Mouse (Mus musculus): Measurements from ENCODE around the gene Vmp1. TPM values are rescaled to one million over a fixed set of nuclear protein-coding genes. Genes with fewer than 3 reads are reported as not detected.

Vmp1 gene
- polyA plus RNA-seq, 1 experiment, result 55.3 TPM

DNA sequence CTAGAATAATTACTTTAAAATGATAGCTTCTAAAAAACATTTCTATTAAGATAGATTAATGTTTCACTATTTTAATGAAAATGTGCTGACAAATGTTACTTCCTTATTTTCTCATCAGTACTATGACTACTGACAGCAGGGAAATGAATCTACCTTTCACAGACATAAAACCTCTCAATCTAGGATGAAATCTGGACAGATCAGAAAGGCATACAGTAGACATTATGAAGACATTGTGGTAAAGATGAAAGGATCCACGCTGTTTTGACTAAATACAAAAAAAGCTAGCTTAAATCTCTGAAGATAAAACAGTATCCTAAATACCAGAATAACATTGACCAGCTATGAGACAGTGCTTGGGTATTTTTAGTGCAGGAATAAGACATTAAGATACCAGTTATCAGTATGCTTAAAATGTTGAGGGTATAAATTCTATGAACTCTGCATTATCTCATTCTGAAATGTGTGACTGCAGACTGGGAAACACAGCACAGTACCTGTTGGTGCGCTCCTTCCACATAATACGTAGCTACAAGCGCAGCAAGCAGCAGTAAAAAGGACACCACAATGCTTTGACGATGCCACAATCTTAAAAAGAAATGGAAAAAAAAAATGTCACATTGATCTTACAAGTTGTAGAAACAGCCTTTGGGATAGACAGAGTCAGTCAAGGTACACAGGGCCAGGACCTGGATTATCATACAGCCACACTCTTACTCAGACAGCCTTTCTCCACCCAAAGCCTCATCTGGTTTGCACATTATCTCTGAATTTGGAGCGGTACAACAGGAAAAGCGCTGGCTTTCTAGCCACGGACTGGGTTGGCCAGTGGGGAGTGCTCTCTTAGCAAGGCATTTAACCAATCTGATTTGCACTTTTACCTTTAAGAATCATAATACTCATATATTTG is 20.4 kb downstream of the Vmp1 start:
- H3K36me3 ChIP-seq (ENCODE audit: control insufficient read depth, insufficient read depth, low read length), result peaks cover 8% of the 10 kb centered on the region
- no peaks in the 10 kb centered on the region; the same call in 1 of the 2 replicates for H3K4me1 ChIP-seq (ENCODE audit: control insufficient read depth, insufficient read depth, low read length)
- H3K27me3 ChIP-seq (replicated peaks; ENCODE audit: control insufficient read depth, insufficient read depth, low read length), result no peaks in the 10 kb centered on the region
- no peak for DNase-seq
- WGBS, result 92% methylated on average over 8 of the region's 8 CpGs
- no peak overlapping the region for H3K27ac ChIP-seq (ENCODE audit: insufficient read depth, low read depth, low read length)
- H3K4me3 ChIP-seq (ENCODE audit: insufficient read depth, low read depth, low read length), result no peak overlapping the region
- TF ChIP-seq CTCF (conservative IDR thresholded peaks at IDR 0.05; ENCODE audit: insufficient read depth, insufficient read length, low read depth, low read length), result no peak
- no peak for TF ChIP-seq POLR2A (IDR thresholded peaks at IDR 0.05; ENCODE audit: low read depth, low read length)

- H3K27me3 ChIP-seq (replicated peaks; ENCODE audit: control insufficient read depth, insufficient read depth, low read length), result no peaks in the 10 kb centered on the region
- DNase-seq, result no peak
- TF ChIP-seq POLR2A (IDR thresholded peaks at IDR 0.05; ENCODE audit: low read depth, low read length), result no peak
- no peak for TF ChIP-seq CTCF (conservative IDR thresholded peaks at IDR 0.05; ENCODE audit: insufficient read depth, insufficient read length, low read depth, low read length)
- no peak overlapping the region for H3K4me3 ChIP-seq (ENCODE audit: insufficient read depth, low read depth, low read length)
- H3K27ac ChIP-seq (ENCODE audit: insufficient read depth, low read depth, low read length), result no peak overlapping the region
- H3K36me3 ChIP-seq (ENCODE audit: control insufficient read depth, insufficient read depth, low read length), result peaks cover 5% of the 10 kb centered on the region
- H3K4me1 ChIP-seq (ENCODE audit: control insufficient read depth, insufficient read depth, low read length), result no peaks in the 10 kb centered on the region; the same call in 1 of the 2 replicates
These were observed 25.8 kb downstream of the Vmp1 start for GRCm38 (mm10) chr11:86657863-86658262.

GRCm38 (mm10) chr11:86656849-86657567 is 26.6 kb downstream of the Vmp1 start:
- no peak overlapping the region for H3K27ac ChIP-seq (ENCODE audit: insufficient read depth, low read depth, low read length)
- no peak overlapping the region for H3K4me3 ChIP-seq (ENCODE audit: insufficient read depth, low read depth, low read length)
- TF ChIP-seq POLR2A (IDR thresholded peaks at IDR 0.05; ENCODE audit: low read depth, low read length) (no peak), CTCF (conservative IDR thresholded peaks at IDR 0.05; ENCODE audit: insufficient read depth, insufficient read length, low read depth, low read length) (no peak)
- DNase-seq, result no peak
- H3K27me3 ChIP-seq (replicated peaks; ENCODE audit: control insufficient read depth, insufficient read depth, low read length), result no peaks in the 10 kb centered on the region
- no peaks in the 10 kb centered on the region; the same call in 1 of the 2 replicates for H3K4me1 ChIP-seq (ENCODE audit: control insufficient read depth, insufficient read depth, low read length)
- 78% methylated on average over 4 of the region's 4 CpGs for WGBS
- peaks cover 5% of the 10 kb centered on the region for H3K36me3 ChIP-seq (ENCODE audit: control insufficient read depth, insufficient read depth, low read length)

DNA sequence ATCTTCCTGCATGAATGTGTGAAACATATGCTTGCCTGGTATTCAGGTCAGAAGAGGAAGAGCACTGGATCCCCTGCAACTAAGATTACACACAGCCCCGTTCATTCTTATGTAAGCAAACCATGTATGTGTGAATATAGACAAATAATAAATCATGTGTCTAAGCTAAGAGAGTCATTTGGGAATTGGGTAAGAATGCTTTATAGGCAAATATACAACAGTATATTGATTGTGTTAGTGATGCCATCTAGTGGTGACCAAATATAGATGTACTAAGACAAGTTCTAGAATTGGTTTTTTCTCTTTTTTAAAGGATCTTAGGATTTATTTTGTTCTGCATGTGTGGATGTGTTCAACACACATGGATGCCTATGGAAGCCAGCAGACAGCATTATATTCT is 28.0 kb downstream of the Vmp1 start:
- Histone ChIP-seq H3K36me3 (ENCODE audit: control insufficient read depth, insufficient read depth, low read length) (peaks cover 2% of the 10 kb centered on the region), H3K27me3 (replicated peaks; ENCODE audit: control insufficient read depth, insufficient read depth, low read length) (no peaks in the 10 kb centered on the region), H3K4me1 (ENCODE audit: control insufficient read depth, insufficient read depth, low read length) (no peaks in the 10 kb centered on the region; the same call in 1 of the 2 replicates), H3K27ac (ENCODE audit: insufficient read depth, low read depth, low read length) (no peak overlapping the region), H3K4me3 (ENCODE audit: insufficient read depth, low read depth, low read length) (no peak overlapping the region)
- peak; percentile 17 for DNase-seq
- TF ChIP-seq CTCF (conservative IDR thresholded peaks at IDR 0.05; ENCODE audit: insufficient read depth, insufficient read length, low read depth, low read length) (no peak), POLR2A (IDR thresholded peaks at IDR 0.05; ENCODE audit: low read depth, low read length) (no peak)
- WGBS, result 19% methylated on average over 1 of the region's 1 CpGs

DNA sequence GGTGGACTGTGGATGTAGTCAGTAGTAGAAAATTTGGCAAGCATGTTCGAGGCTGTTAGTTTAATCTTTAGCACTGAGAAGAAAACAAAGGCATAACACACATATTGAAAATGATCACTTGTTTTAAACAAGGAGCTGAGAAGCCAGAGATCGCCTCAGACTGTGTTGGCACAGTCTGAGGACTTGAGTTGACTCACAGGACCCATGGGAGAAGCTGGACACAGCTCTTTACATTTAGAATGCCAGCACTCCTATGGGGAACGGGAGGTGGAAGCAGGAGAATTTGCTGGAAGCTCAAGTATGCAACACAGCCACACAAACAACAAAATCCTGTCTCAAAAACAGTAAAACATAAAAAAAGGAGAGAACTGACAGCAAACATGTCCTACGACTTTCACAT is 29.5 kb downstream of the Vmp1 start:
- TF ChIP-seq POLR2A (IDR thresholded peaks at IDR 0.05; ENCODE audit: low read depth, low read length), result no peak
- no peak for TF ChIP-seq CTCF (conservative IDR thresholded peaks at IDR 0.05; ENCODE audit: insufficient read depth, insufficient read length, low read depth, low read length)
- Histone ChIP-seq H3K27ac (ENCODE audit: insufficient read depth, low read depth, low read length) (no peak overlapping the region), H3K4me1 (ENCODE audit: control insufficient read depth, insufficient read depth, low read length) (no peaks in the 10 kb centered on the region; the same call in 1 of the 2 replicates), H3K4me3 (ENCODE audit: insufficient read depth, low read depth, low read length) (no peak overlapping the region), H3K27me3 (replicated peaks; ENCODE audit: control insufficient read depth, insufficient read depth, low read length) (no peaks in the 10 kb centered on the region), H3K36me3 (ENCODE audit: control insufficient read depth, insufficient read depth, low read length) (peaks cover 2% of the 10 kb centered on the region)
- WGBS, result 83% methylated on average over 4 of the region's 4 CpGs
- DNase-seq, result no peak

DNA sequence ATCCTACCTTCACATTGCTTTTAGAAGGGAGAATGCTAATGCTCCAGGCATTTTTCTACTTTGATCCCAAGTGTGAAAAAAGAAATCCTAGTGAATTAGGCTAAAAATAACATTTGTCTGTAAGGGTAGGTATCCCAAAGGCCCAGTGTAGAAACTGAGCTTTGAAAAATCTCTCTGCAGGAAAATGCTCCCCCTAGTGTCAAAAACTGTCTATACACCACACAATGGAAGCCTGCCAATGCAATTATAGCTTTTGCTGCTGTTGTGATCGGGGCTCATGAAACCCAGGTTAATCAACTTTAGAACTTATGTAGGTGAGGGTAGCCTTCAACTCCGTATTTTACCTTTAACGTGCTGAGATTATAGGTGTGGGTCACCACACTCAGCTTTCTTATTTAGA is 30.2 kb downstream of the Vmp1 start:
- peak; percentile 71 for DNase-seq
- no peak overlapping the region; the same call in 1 of the 2 replicates for H3K27ac ChIP-seq (ENCODE audit: insufficient read depth, low read depth, low read length)
- no peaks in the 10 kb centered on the region; the same call in 1 of the 2 replicates for H3K4me1 ChIP-seq (ENCODE audit: control insufficient read depth, insufficient read depth, low read length)
- WGBS, result 13% methylated on average over 3 of the region's 3 CpGs
- peaks cover 2% of the 10 kb centered on the region for H3K36me3 ChIP-seq (ENCODE audit: control insufficient read depth, insufficient read depth, low read length)
- TF ChIP-seq CTCF (conservative IDR thresholded peaks at IDR 0.05; ENCODE audit: insufficient read depth, insufficient read length, low read depth, low read length) (peak; percentile 30), POLR2A (IDR thresholded peaks at IDR 0.05; ENCODE audit: low read depth, low read length) (no peak)
- H3K27me3 ChIP-seq (replicated peaks; ENCODE audit: control insufficient read depth, insufficient read depth, low read length), result no peaks in the 10 kb centered on the region
- no peak overlapping the region for H3K4me3 ChIP-seq (ENCODE audit: insufficient read depth, low read depth, low read length)

DNA sequence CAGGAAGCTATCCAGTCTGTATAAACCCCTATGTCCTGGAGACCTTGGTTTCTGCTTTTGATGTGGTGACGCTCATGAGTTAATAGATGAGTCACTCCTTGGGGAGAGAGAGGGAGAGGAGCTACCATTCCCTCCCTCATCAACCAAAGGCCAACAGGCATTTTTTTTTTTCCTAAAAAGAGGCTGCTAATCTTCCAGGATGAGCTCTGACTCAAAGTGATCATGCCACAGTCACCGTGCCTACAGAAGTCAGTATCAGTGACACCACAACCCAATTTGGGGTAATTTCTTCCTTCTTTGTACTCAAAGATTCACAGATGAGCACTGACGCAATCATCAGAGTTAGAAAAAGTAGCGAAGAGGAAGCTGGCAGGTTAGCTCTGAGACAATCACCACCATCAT is 31.1 kb downstream of the Vmp1 start:
- no peak overlapping the region for H3K27ac ChIP-seq (ENCODE audit: insufficient read depth, low read depth, low read length)
- no peak overlapping the region for H3K4me3 ChIP-seq (ENCODE audit: insufficient read depth, low read depth, low read length)
- no peaks in the 10 kb centered on the region; the same call in 1 of the 2 replicates for H3K4me1 ChIP-seq (ENCODE audit: control insufficient read depth, insufficient read depth, low read length)
- H3K27me3 ChIP-seq (replicated peaks; ENCODE audit: control insufficient read depth, insufficient read depth, low read length), result no peaks in the 10 kb centered on the region
- peaks cover 2% of the 10 kb centered on the region for H3K36me3 ChIP-seq (ENCODE audit: control insufficient read depth, insufficient read depth, low read length)
- no peak for DNase-seq
- WGBS, result 87% methylated on average over 4 of the region's 4 CpGs
- TF ChIP-seq CTCF (conservative IDR thresholded peaks at IDR 0.05; ENCODE audit: insufficient read depth, insufficient read length, low read depth, low read length) (no peak), POLR2A (IDR thresholded peaks at IDR 0.05; ENCODE audit: low read depth, low read length) (no peak)
